42 mouse cellular contexts compared by ENCODE assay signal in the genomic region with DNA sequence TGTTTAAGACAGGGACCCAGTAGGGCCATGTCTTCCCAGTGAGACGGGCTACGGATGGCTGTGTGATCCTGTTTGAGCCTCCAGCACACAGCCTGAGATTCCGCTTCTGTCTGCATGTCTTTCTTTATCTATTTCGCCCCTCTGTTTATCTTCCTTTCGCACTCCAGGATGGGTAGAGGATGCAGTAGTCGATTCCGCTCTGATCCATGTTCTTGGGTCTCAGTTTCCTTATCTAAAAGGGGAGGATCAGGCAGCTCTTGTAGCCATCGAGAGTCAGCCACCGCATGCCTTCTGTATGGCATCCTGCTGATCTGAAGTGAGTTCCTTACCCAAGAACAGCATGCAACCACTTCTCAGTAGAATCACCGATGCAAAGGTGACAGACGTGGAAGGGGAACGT. TPM values are rescaled to one million over a fixed set of nuclear protein-coding genes. Genes with fewer than 3 reads are reported as not detected.
DNase-seq lines count a peak whose midpoint lies in the region; ATAC-seq and TF ChIP-seq lines count a peak whose summit lies in the region.
"Had no signal": no experiment of that assay in that cellular context is flagged by ENCODE, and none has a peak within 500 bp of the region (broad histone marks: within the 10 kb centered on the region; RNA-seq: fewer than 3 reads in every experiment).

No protein-coding gene starts in this region.

- peaks cover 91% of the 10 kb centered on the region for H3K4me1 ChIP-seq in megakaryocyte, embryonic 14.5 days
- H3K4me1 ChIP-seq in liver, embryonic 15.5 days (replicated peaks), result peaks cover 55% of the 10 kb centered on the region
- peaks cover 8% of the 10 kb centered on the region; the same call in 1 of the 2 replicates for H3K4me1 ChIP-seq in forebrain, postnatal 0 days (ENCODE audit: insufficient read depth)
- H3K4me1 ChIP-seq: embryonic facial prominence, embryonic 13.5 days; hindbrain, embryonic 12.5 days; midbrain, embryonic 10.5 days had no signal

- H3K9ac ChIP-seq in liver, embryonic 15.5 days, result no peak overlapping the region
- H3K9ac ChIP-seq in forebrain, postnatal 0 days, result no peak overlapping the region
- H3K9ac ChIP-seq: embryonic facial prominence, embryonic 13.5 days; forebrain, embryonic 12.5 days; heart, embryonic 15.5 days; hindbrain, embryonic 12.5 days; lung, embryonic 14.5 days had no signal

- 39% methylated on average over 12 of the region's 12 CpGs for WGBS in liver, embryonic 15.5 days (ENCODE audit: insufficient replicate concordance)
- WGBS in forebrain, postnatal 0 days, result 88% methylated on average over 12 of the region's 12 CpGs

- H3K27ac ChIP-seq in liver, embryonic 15.5 days (replicated peaks), result peak overlapping the region; percentile 70
- no peak overlapping the region for H3K27ac ChIP-seq in forebrain, postnatal 0 days (ENCODE audit: low read depth, low read length)
- H3K27ac ChIP-seq: embryonic facial prominence, embryonic 13.5 days; forebrain, embryonic 12.5 days; heart, embryonic 10.5 days; heart, embryonic 15.5 days; hindbrain, embryonic 12.5 days; hindbrain, postnatal 0 days; kidney, postnatal 0 days; midbrain, embryonic 10.5 days had no signal

- peak; percentile 62 for DNase-seq in liver
- DNase-seq in forebrain, postnatal 0 days, result no peak
- DNase-seq in frontal cortex, adult 2 months (ENCODE audit: extremely low spot score in 1 of 2, low spot score in 1 of 2), result no peak
- DNase-seq in adrenal gland, postnatal 14 days, result no peak
- DNase-seq: adrenal gland, postnatal 36 days; cerebellum, adult 11 months; cerebellum, adult 9-11 months; gastrocnemius, postnatal 25 days; heart, adult 11 months; kidney, adult 8-10 months; kidney, postnatal 4 days; left cerebral cortex, postnatal 4 days; lung, embryonic 14.5 days; lung, postnatal 36 days; right cerebral cortex, adult 18-20 months; thymus, postnatal 4 days had no signal

- peak overlapping the region; percentile 55 for H3K4me3 ChIP-seq in megakaryocyte, embryonic 14.5 days (replicated peaks)
- no peak overlapping the region for H3K4me3 ChIP-seq in liver, embryonic 15.5 days (replicated peaks)
- H3K4me3 ChIP-seq in forebrain, postnatal 0 days (ENCODE audit: low read depth, low read length), result no peak overlapping the region
- H3K4me3 ChIP-seq: embryonic facial prominence, embryonic 13.5 days; forebrain, embryonic 12.5 days; heart, embryonic 10.5 days; heart, embryonic 15.5 days; hindbrain, embryonic 12.5 days; midbrain, embryonic 10.5 days had no signal

- peaks cover 89% of the 10 kb centered on the region for H3K36me3 ChIP-seq in megakaryocyte, embryonic 14.5 days (replicated peaks; ENCODE audit: low read length)
- peaks cover 21% of the 10 kb centered on the region for H3K36me3 ChIP-seq in liver, embryonic 15.5 days (replicated peaks)
- peaks cover 69% of the 10 kb centered on the region for H3K36me3 ChIP-seq in forebrain, postnatal 0 days (ENCODE audit: insufficient read depth)
- H3K36me3 ChIP-seq: G1E had no signal

- no peaks in the 10 kb centered on the region for H3K27me3 ChIP-seq in megakaryocyte, embryonic 14.5 days (replicated peaks)
- H3K27me3 ChIP-seq in liver, embryonic 15.5 days, result no peaks in the 10 kb centered on the region
- no peaks in the 10 kb centered on the region for H3K27me3 ChIP-seq in forebrain, postnatal 0 days (ENCODE audit: insufficient read depth, low read length)
- H3K27me3 ChIP-seq: embryonic facial prominence, embryonic 13.5 days; forebrain, embryonic 12.5 days; heart, embryonic 15.5 days; hindbrain, embryonic 12.5 days had no signal

- H3K4me2 ChIP-seq in liver, embryonic 15.5 days, result peak overlapping the region; percentile 43
- H3K4me2 ChIP-seq in forebrain, postnatal 0 days (ENCODE audit: low read depth), result no peak overlapping the region
- H3K4me2 ChIP-seq: embryonic facial prominence, embryonic 13.5 days; forebrain, embryonic 12.5 days; heart, embryonic 15.5 days; hindbrain, embryonic 12.5 days; lung, embryonic 14.5 days had no signal

- H3K9me3 ChIP-seq in megakaryocyte, embryonic 14.5 days, result no peaks in the 10 kb centered on the region
- no peaks in the 10 kb centered on the region for H3K9me3 ChIP-seq in liver, embryonic 15.5 days (replicated peaks)
- H3K9me3 ChIP-seq in forebrain, postnatal 0 days (ENCODE audit: low read length), result no peaks in the 10 kb centered on the region
- H3K9me3 ChIP-seq: embryonic facial prominence, embryonic 13.5 days; forebrain, embryonic 12.5 days; heart, embryonic 10.5 days; heart, embryonic 15.5 days; hindbrain, embryonic 12.5 days; midbrain, embryonic 10.5 days had no signal

- no peak for TF ChIP-seq CTCF in forebrain, postnatal 0 days (IDR thresholded peaks at IDR 0.05; ENCODE audit: low read depth)

- no peak for ATAC-seq in megakaryocyte, adult 5-6 weeks (ENCODE audit: poor library complexity, severe bottlenecking)
- peak; percentile 66 for ATAC-seq in liver, embryonic 15.5 days (ENCODE audit: insufficient read depth)
- ATAC-seq in forebrain, postnatal 0 days, result no peak
- ATAC-seq: hindbrain, postnatal 0 days; intestine, embryonic 16.5 days; midbrain, embryonic 16.5 days had no signal

RNA-seq across cellular contexts. Expression of a gene that starts 40.8 kb away (rescaled TPM):
- polyA plus RNA-seq in megakaryocyte, embryonic 14.5 days (2012; ENCODE audit: insufficient read depth, low replicate concordance), result not detected in 2 replicates
- not detected in 2 replicates for total RNA-seq in megakaryocyte, adult 5-6 weeks (2015)
- not detected in 2 replicates for total RNA-seq in megakaryocyte, adult 5-6 weeks (2017)
- polyA plus RNA-seq in liver, embryonic 15.5 days (2015; fragmentation: Nextera tagmentation; extraction: Ambion mirVana), result not detected in 2 replicates
- total RNA-seq in forebrain, postnatal 0 days (2014; rRNA removed), result not detected in 2 replicates
- not detected in 2 replicates for polyA plus RNA-seq in forebrain, postnatal 0 days (2015; fragmentation: Nextera tagmentation; extraction: Ambion mirVana)
- not detected in 2 replicates for polyA plus RNA-seq in frontal cortex, adult 2 months (2012; rRNA removed)
- total RNA-seq in adrenal gland, postnatal 14 days (2021), result not detected in 2 replicates
- total RNA-seq: adrenal gland, adult 18-20 months; adrenal gland, postnatal 36 days; G1E; gastrocnemius, adult 18-20 months; gastrocnemius, postnatal 25 days; heart, postnatal 25 days; hindbrain, postnatal 0 days; layer of hippocampus, adult 8-10 months; layer of hippocampus, postnatal 25 days; left cerebral cortex, postnatal 4 days; neutrophil, adult 5-6 weeks had no signal
- polyA plus RNA-seq: brain, embryonic 14.5 days; embryonic facial prominence, embryonic 13.5 days; forebrain, embryonic 12.5 days; G1E; heart, embryonic 10.5 days; heart, embryonic 15.5 days; hindbrain, embryonic 12.5 days; hindbrain, postnatal 0 days; intestine, embryonic 16.5 days; kidney, postnatal 0 days; limb, embryonic 14.5 days; lung, embryonic 14.5 days; midbrain, embryonic 10.5 days; midbrain, embryonic 16.5 days; neural tube, embryonic 11.5 days; spleen, adult 2 months; testis, adult 2 months; thymus, postnatal 0 days had no signal

RNA-seq across cellular contexts. Expression of a gene that starts 57.3 kb away (rescaled TPM):
- polyA plus RNA-seq in megakaryocyte, embryonic 14.5 days (2012; ENCODE audit: insufficient read depth, low replicate concordance), result not detected in 2 replicates
- total RNA-seq in megakaryocyte, adult 5-6 weeks (2015), result not detected in 2 replicates
- total RNA-seq in megakaryocyte, adult 5-6 weeks (2017), result not detected in 2 replicates
- not detected in 2 replicates for polyA plus RNA-seq in liver, embryonic 15.5 days (2015; fragmentation: Nextera tagmentation; extraction: Ambion mirVana)
- total RNA-seq in forebrain, postnatal 0 days (2014; rRNA removed), result not detected in 2 replicates
- not detected in 2 replicates for polyA plus RNA-seq in forebrain, postnatal 0 days (2015; fragmentation: Nextera tagmentation; extraction: Ambion mirVana)
- polyA plus RNA-seq in frontal cortex, adult 2 months (2012; rRNA removed), result not detected in 2 replicates
- not detected in 2 replicates for total RNA-seq in adrenal gland, postnatal 14 days (2021)
- total RNA-seq: adrenal gland, adult 18-20 months; adrenal gland, postnatal 36 days; G1E; gastrocnemius, adult 18-20 months; gastrocnemius, postnatal 25 days; heart, postnatal 25 days; hindbrain, postnatal 0 days; layer of hippocampus, adult 8-10 months; layer of hippocampus, postnatal 25 days; left cerebral cortex, postnatal 4 days; neutrophil, adult 5-6 weeks had no signal
- polyA plus RNA-seq: brain, embryonic 14.5 days; embryonic facial prominence, embryonic 13.5 days; forebrain, embryonic 12.5 days; G1E; heart, embryonic 10.5 days; heart, embryonic 15.5 days; hindbrain, embryonic 12.5 days; hindbrain, postnatal 0 days; intestine, embryonic 16.5 days; kidney, postnatal 0 days; lung, embryonic 14.5 days; midbrain, embryonic 10.5 days; midbrain, embryonic 16.5 days; neural tube, embryonic 11.5 days; spleen, adult 2 months; testis, adult 2 months; thymus, postnatal 0 days had no signal
